Comparison of ENCODE assay signal across 8 mouse cellular contexts in genomic region chr7:27333316-27333941, GRCm38 (mm10). TPM values are rescaled to one million over a fixed set of nuclear protein-coding genes. Genes with fewer than 3 reads are reported as not detected.
A peak's percentile ranks its signal among the peaks of the same experiment; 100 is the strongest.
DNase-seq lines count a peak whose midpoint lies in the region; ATAC-seq lines count a peak whose summit lies in the region.

No protein-coding gene starts in this region.

- H3K4me1 ChIP-seq in neural tube, embryonic 11.5 days (ENCODE audit: control insufficient read depth, insufficient read depth, low read length): peaks cover 12% of the 10 kb centered on the region
- H3K4me1 ChIP-seq in embryonic facial prominence, embryonic 10.5 days: peaks cover 79% of the 10 kb centered on the region
- peaks cover 73% of the 10 kb centered on the region for H3K4me1 ChIP-seq in liver, embryonic 12.5 days
- H3K4me1 ChIP-seq in stomach, embryonic 14.5 days (ENCODE audit: control insufficient read depth, insufficient read depth, low read length): peaks cover 40% of the 10 kb centered on the region

- H3K9ac ChIP-seq in neural tube, embryonic 11.5 days (ENCODE audit: low read length): peak overlapping the region; percentile 36
- H3K9ac ChIP-seq in liver, embryonic 12.5 days: peak overlapping the region; percentile 14; the same call in 1 of the 2 replicates
- peak overlapping the region; percentile 93 for H3K9ac ChIP-seq in stomach, embryonic 14.5 days (replicated peaks; ENCODE audit: low read depth, low read length)

- peaks cover 95% of the 10 kb centered on the region for H3K27me3 ChIP-seq in neural tube, embryonic 11.5 days (ENCODE audit: control insufficient read depth, insufficient read depth, low read length)
- H3K27me3 ChIP-seq in embryonic facial prominence, embryonic 10.5 days (replicated peaks; ENCODE audit: low read depth, poor library complexity, severe bottlenecking): peaks cover 99% of the 10 kb centered on the region
- peaks cover 100% of the 10 kb centered on the region for H3K27me3 ChIP-seq in liver, embryonic 12.5 days (replicated peaks)
- peaks cover 3% of the 10 kb centered on the region; the same call in 1 of the 2 replicates for H3K27me3 ChIP-seq in stomach, embryonic 14.5 days (ENCODE audit: control insufficient read depth, insufficient read depth, low read length)

- peak; percentile 33 for DNase-seq in neural tube, embryonic 11.5 days (ENCODE audit: low spot score)
- no peak for DNase-seq in neural tube, embryonic 10.5 days (ENCODE audit: extremely low spot score, low spot score)
- peak; percentile 53 for DNase-seq in embryonic facial prominence, embryonic 10.5 days (ENCODE audit: low spot score)
- peak; percentile 78 to 79 for DNase-seq in heart, postnatal 14 days
- DNase-seq in spleen, postnatal 4 days (ENCODE audit: low spot score in 2 of 2): no peak
- DNase-seq in left cerebral cortex, postnatal 4 days: no peak

- H3K27ac ChIP-seq in neural tube, embryonic 11.5 days (ENCODE audit: low read depth, low read length): no peak overlapping the region
- peak overlapping the region; percentile 59 for H3K27ac ChIP-seq in embryonic facial prominence, embryonic 10.5 days (replicated peaks)
- no peak overlapping the region for H3K27ac ChIP-seq in liver, embryonic 12.5 days
- H3K27ac ChIP-seq in stomach, embryonic 14.5 days (ENCODE audit: low read length): peak overlapping the region; percentile 98

- no peaks in the 10 kb centered on the region for H3K9me3 ChIP-seq in neural tube, embryonic 11.5 days (ENCODE audit: control insufficient read depth, low read length)
- H3K9me3 ChIP-seq in embryonic facial prominence, embryonic 10.5 days: 0 out of 2 replicates have a peak, but pooled peaks cover 2% of the 10 kb centered on the region
- no peaks in the 10 kb centered on the region for H3K9me3 ChIP-seq in liver, embryonic 12.5 days (replicated peaks)
- no peaks in the 10 kb centered on the region for H3K9me3 ChIP-seq in stomach, embryonic 14.5 days (ENCODE audit: control insufficient read depth, low read depth, low read length)

- peak overlapping the region; percentile 67 for H3K4me2 ChIP-seq in neural tube, embryonic 11.5 days (ENCODE audit: low read depth)
- H3K4me2 ChIP-seq in liver, embryonic 12.5 days: peak overlapping the region; percentile 66
- H3K4me2 ChIP-seq in stomach, embryonic 14.5 days (replicated peaks; ENCODE audit: low read depth, low read length): peak overlapping the region; percentile 83

- under 1% methylated on average over 44 of the region's 77 CpGs for WGBS in neural tube, embryonic 11.5 days
- WGBS in embryonic facial prominence, embryonic 10.5 days: 2% methylated on average over 66 of the region's 77 CpGs
- WGBS in liver, embryonic 12.5 days (ENCODE audit: insufficient replicate concordance): 4% methylated on average over 38 of the region's 77 CpGs
- WGBS in stomach, embryonic 14.5 days: 1% methylated on average over 58 of the region's 77 CpGs

- intact Hi-C loops in heart, postnatal 14 days (cut with DNase I): loop anchor here (5.0 kb wide), 1 partner anchor 41 kb away; no protein-coding TSS in a partner anchor
- intact Hi-C loops in left cerebral cortex, postnatal 4 days (cut with DNase I): loop anchor here (5.0 to 10.0 kb wide), 2 partner anchors 69 to 171 kb away; no protein-coding TSS in a partner anchor

- peak overlapping the region; percentile 37 for H3K4me3 ChIP-seq in neural tube, embryonic 11.5 days (ENCODE audit: low read depth, low read length)
- peak overlapping the region; percentile 60 for H3K4me3 ChIP-seq in embryonic facial prominence, embryonic 10.5 days
- H3K4me3 ChIP-seq in liver, embryonic 12.5 days: peak overlapping the region; percentile 41
- peak overlapping the region; percentile 79 for H3K4me3 ChIP-seq in stomach, embryonic 14.5 days (ENCODE audit: low read depth, low read length)

- no peak for ATAC-seq in neural tube, embryonic 11.5 days (ENCODE audit: insufficient read depth, low FRiP score, low TSS enrichment)
- ATAC-seq in liver, embryonic 12.5 days: no peak
- no peak for ATAC-seq in stomach, embryonic 14.5 days (ENCODE audit: insufficient number of reproducible peaks, insufficient read depth, low FRiP score, low read depth)

- no peaks in the 10 kb centered on the region for H3K36me3 ChIP-seq in neural tube, embryonic 11.5 days (ENCODE audit: control insufficient read depth, insufficient read depth, low read length)
- H3K36me3 ChIP-seq in embryonic facial prominence, embryonic 10.5 days (replicated peaks): no peaks in the 10 kb centered on the region
- H3K36me3 ChIP-seq in liver, embryonic 12.5 days: no peaks in the 10 kb centered on the region
- H3K36me3 ChIP-seq in stomach, embryonic 14.5 days (ENCODE audit: control insufficient read depth, insufficient read depth, low read length): 0 out of 2 replicates have a peak, but pooled peaks cover 2% of the 10 kb centered on the region

RNA-seq across cellular contexts. Expression of gene Ltbp4, which starts 4.1 kb away (rescaled TPM):
- polyA plus RNA-seq in neural tube, embryonic 11.5 days (2014; fragmentation: Nextera tagmentation; extraction: Ambion mirVana): 7.0 and 8.0 TPM in 2 replicates
- 7.1 and 8.8 TPM in 2 replicates for polyA plus RNA-seq in embryonic facial prominence, embryonic 10.5 days (2016; fragmentation: Nextera tagmentation; extraction: Ambion mirVana)
- total RNA-seq in heart, postnatal 14 days (2021): 100 to 1,000 TPM; 354 to 358 TPM
- 5.7 TPM in 2 replicates for polyA plus RNA-seq in liver, embryonic 12.5 days (2016; fragmentation: Nextera tagmentation; extraction: Ambion mirVana)
- 178 and 189 TPM in 2 replicates for polyA plus RNA-seq in stomach, embryonic 14.5 days (2014; fragmentation: Nextera tagmentation; extraction: Ambion mirVana)
- 10 to 100 TPM; 41.9 to 52.7 TPM for total RNA-seq in left cerebral cortex, postnatal 4 days (2021)

RNA-seq across cellular contexts. Expression of gene Shkbp1, which starts 22.4 kb away (rescaled TPM):
- 52.8 and 55.2 TPM in 2 replicates for polyA plus RNA-seq in neural tube, embryonic 11.5 days (2014; fragmentation: Nextera tagmentation; extraction: Ambion mirVana)
- 73.2 and 80.3 TPM in 2 replicates for polyA plus RNA-seq in embryonic facial prominence, embryonic 10.5 days (2016; fragmentation: Nextera tagmentation; extraction: Ambion mirVana)
- total RNA-seq in heart, postnatal 14 days (2021): 1 to 10 TPM; 8.6 to 9.7 TPM
- 32.1 and 36.1 TPM in 2 replicates for polyA plus RNA-seq in liver, embryonic 12.5 days (2016; fragmentation: Nextera tagmentation; extraction: Ambion mirVana)
- 41.5 and 41.6 TPM in 2 replicates for polyA plus RNA-seq in stomach, embryonic 14.5 days (2014; fragmentation: Nextera tagmentation; extraction: Ambion mirVana)
- total RNA-seq in left cerebral cortex, postnatal 4 days (2021): 10 to 100 TPM; 47.2 to 52.4 TPM

RNA-seq across cellular contexts. Expression of gene Gm20479, which starts 23.8 kb away (rescaled TPM):
- not detected in 2 replicates for polyA plus RNA-seq in neural tube, embryonic 11.5 days (2014; fragmentation: Nextera tagmentation; extraction: Ambion mirVana)
- not detected in 2 replicates for polyA plus RNA-seq in embryonic facial prominence, embryonic 10.5 days (2016; fragmentation: Nextera tagmentation; extraction: Ambion mirVana)
- total RNA-seq in heart, postnatal 14 days (2021): under 1 TPM in 1 of 2 experiments, not detected in 1; 0.76 TPM
- polyA plus RNA-seq in liver, embryonic 12.5 days (2016; fragmentation: Nextera tagmentation; extraction: Ambion mirVana): not detected in 2 replicates
- 0.53 and 1.9 TPM in 2 replicates for polyA plus RNA-seq in stomach, embryonic 14.5 days (2014; fragmentation: Nextera tagmentation; extraction: Ambion mirVana)
- total RNA-seq in left cerebral cortex, postnatal 4 days (2021): not detected

Comparison
In these comparisons a context has a peak if more than half of its experiments do, and no peak if none do; other contexts are left out.
1. DNase-seq: peak in neural tube, embryonic 11.5 days (single experiment), embryonic facial prominence, embryonic 10.5 days (single experiment) and heart, postnatal 14 days (2 of 2); none in neural tube, embryonic 10.5 days (single experiment), spleen, postnatal 4 days (0 of 2) and left cerebral cortex, postnatal 4 days (single experiment).
2. H3K27ac ChIP-seq: peak in embryonic facial prominence, embryonic 10.5 days (single experiment) and stomach, embryonic 14.5 days (single experiment); none in neural tube, embryonic 11.5 days (single experiment) and liver, embryonic 12.5 days (single experiment).
3. H3K9ac ChIP-seq: peak in every context shown above with its lines; median percentile 93 in stomach, embryonic 14.5 days; 36 in neural tube, embryonic 11.5 days; 14 in liver, embryonic 12.5 days.
4. RNA of gene Ltbp4, which starts 4.1 kb away (polyA plus RNA-seq): 178 to 189 TPM in stomach, embryonic 14.5 days; 7.1 to 8.8 TPM in embryonic facial prominence, embryonic 10.5 days, 7.0 to 8.0 TPM in neural tube, embryonic 11.5 days and 5.7 TPM in liver, embryonic 12.5 days; every median in the first group is over 10 times any median in the second.
5. Peak in every context shown above with its lines, with median percentiles within 50 percentile points of each other: H3K4me2 ChIP-seq and H3K4me3 ChIP-seq.